Mouse (Mus musculus): ENCODE data around the gene Herc6. TPM values are rescaled to one million over a fixed set of nuclear protein-coding genes. Genes with fewer than 3 reads are reported as not detected.
A peak's percentile ranks its signal among the peaks of the same experiment; 100 is the strongest.
"Not testable (repeated sequence)": the region's sequence is repeated elsewhere in the genome, so short reads cannot be mapped to it uniquely, and the experiment has no call there.

Herc6 gene
- polyA plus RNA-seq, 1 experiment from 2014 or later, result 2.7 TPM

DNA sequence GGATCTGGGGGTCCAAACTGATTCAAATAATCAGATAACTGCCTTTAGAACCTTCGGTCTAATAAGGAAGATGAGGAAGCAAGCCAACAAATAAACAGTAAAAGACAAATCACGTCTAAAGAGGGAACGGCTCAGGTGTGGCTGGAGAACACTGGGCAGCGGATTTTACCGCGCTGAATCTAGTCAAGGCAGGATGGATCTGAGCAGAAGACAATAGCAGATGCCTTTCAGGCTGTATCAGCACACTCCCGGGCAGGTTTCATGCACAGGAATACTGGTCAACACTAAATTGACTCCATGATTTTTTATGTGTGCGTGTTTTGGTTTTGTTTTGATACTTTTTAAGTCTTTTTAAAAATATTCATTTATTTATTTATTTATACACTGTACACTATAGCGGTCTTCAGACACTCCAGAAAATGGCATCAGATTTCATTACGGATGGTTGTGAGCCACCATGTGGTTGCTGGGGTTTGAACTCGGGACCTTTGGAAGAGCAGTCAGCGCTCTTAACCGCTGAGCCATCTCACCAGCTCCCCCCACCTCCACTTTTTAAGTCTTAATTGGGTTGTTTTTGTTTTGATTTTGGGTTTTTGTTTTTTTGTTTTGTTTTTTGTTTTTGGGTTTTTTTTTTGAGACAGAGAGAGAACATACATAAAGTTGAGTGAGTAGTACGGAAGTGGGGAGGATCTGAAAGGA lies 44.7 kb upstream of the Herc6 start:
- no peaks in the 10 kb centered on the region for H3K27me3 ChIP-seq (ENCODE audit: control insufficient read depth, insufficient read depth, low read depth, low read length)
- H3K36me3 ChIP-seq (ENCODE audit: control insufficient read depth, insufficient read depth), result no peaks in the 10 kb centered on the region
- peak overlapping the region; percentile 37; the same call in 1 of the 2 replicates for H3K9ac ChIP-seq (ENCODE audit: low read depth, low read length)
- peak overlapping the region; percentile 72 for H3K4me2 ChIP-seq (ENCODE audit: low read depth, low read length)
- peak overlapping the region; percentile 66 for H3K4me3 ChIP-seq (ENCODE audit: low read depth, low read length)
- H3K9me3 ChIP-seq (replicated peaks; ENCODE audit: control insufficient read depth, low read length), result no peaks in the 10 kb centered on the region
- WGBS (ENCODE audit: insufficient replicate concordance), result 22% methylated on average over 14 of the region's 14 CpGs
- ATAC-seq (ENCODE audit: low read depth), result no peak
- H3K4me1 ChIP-seq (ENCODE audit: control insufficient read depth, low read depth, low read length), result peaks cover 2% of the 10 kb centered on the region
- H3K27ac ChIP-seq (ENCODE audit: low read length), result peak overlapping the region; percentile 83

DNA sequence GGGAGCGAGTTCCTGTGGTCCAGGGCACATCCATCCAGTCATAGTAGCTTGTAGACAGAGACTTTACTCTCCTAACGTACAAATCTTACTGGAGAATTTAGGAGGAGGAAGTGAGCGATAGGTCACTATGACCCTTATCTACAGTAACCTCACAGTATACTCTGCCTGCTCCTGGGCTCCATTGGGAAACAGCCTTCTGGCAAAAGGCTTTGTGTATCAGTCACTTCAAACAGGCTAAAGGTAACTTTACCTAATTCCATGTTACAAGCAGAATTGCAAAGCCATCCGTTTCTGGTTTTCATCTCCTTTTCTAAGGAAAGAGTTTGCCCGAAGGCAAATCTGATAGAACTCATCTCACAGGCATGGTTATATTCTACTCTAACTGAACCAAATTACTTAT lies 42.9 kb upstream of the Herc6 start:
- no peaks in the 10 kb centered on the region for H3K9me3 ChIP-seq (replicated peaks; ENCODE audit: control insufficient read depth, low read length)
- no peak overlapping the region for H3K4me3 ChIP-seq (ENCODE audit: low read depth, low read length)
- H3K9ac ChIP-seq (ENCODE audit: low read depth, low read length), result no peak overlapping the region
- H3K36me3 ChIP-seq (ENCODE audit: control insufficient read depth, insufficient read depth), result no peaks in the 10 kb centered on the region
- H3K27ac ChIP-seq (ENCODE audit: low read length), result peak overlapping the region; percentile 60; the same call in 1 of the 2 replicates
- no peaks in the 10 kb centered on the region for H3K27me3 ChIP-seq (ENCODE audit: control insufficient read depth, insufficient read depth, low read depth, low read length)
- no peak for ATAC-seq (ENCODE audit: low read depth)
- H3K4me1 ChIP-seq (ENCODE audit: control insufficient read depth, low read depth, low read length), result peaks cover 3% of the 10 kb centered on the region
- H3K4me2 ChIP-seq (ENCODE audit: low read depth, low read length), result no peak overlapping the region
- WGBS (ENCODE audit: insufficient replicate concordance), result 53% methylated on average over 5 of the region's 5 CpGs

DNA sequence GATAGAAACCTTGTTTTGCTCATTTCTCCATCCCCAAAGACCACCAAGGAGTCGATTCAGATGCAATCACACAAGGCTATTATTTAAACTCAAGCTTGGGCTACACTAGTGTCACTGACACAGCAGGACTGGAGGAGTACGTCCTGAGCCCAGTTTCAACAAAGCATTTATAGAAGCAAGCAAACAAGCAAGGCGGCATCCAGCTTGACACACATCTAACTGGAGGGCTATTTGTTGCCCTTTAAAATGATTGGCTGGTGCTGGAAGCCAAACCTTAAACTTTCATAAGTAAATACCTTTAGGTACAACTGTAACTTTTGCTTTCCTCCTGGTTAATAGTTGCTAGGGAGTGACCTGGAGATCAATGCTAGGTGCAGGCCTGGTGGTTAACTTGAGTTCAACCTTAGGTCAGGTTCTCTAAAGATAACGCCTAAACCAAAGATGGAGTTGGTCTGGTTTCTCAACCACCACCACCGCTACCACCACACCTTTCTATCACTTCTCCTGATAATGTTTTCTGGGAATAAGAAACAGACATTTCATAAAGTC lies 39.8 kb upstream of the Herc6 start:
- WGBS (ENCODE audit: insufficient replicate concordance), result 53% methylated on average over 5 of the region's 5 CpGs
- H3K27ac ChIP-seq (ENCODE audit: low read length), result no peak overlapping the region
- no peaks in the 10 kb centered on the region for H3K36me3 ChIP-seq (ENCODE audit: control insufficient read depth, insufficient read depth)
- no peaks in the 10 kb centered on the region for H3K9me3 ChIP-seq (replicated peaks; ENCODE audit: control insufficient read depth, low read length)
- no peak overlapping the region for H3K9ac ChIP-seq (ENCODE audit: low read depth, low read length)
- peak; percentile 72 for ATAC-seq (ENCODE audit: low read depth)
- no peaks in the 10 kb centered on the region for H3K27me3 ChIP-seq (ENCODE audit: control insufficient read depth, insufficient read depth, low read depth, low read length)
- no peak overlapping the region for H3K4me2 ChIP-seq (ENCODE audit: low read depth, low read length)
- H3K4me3 ChIP-seq (ENCODE audit: low read depth, low read length), result no peak overlapping the region
- H3K4me1 ChIP-seq (ENCODE audit: control insufficient read depth, low read depth, low read length), result peaks cover 3% of the 10 kb centered on the region

DNA sequence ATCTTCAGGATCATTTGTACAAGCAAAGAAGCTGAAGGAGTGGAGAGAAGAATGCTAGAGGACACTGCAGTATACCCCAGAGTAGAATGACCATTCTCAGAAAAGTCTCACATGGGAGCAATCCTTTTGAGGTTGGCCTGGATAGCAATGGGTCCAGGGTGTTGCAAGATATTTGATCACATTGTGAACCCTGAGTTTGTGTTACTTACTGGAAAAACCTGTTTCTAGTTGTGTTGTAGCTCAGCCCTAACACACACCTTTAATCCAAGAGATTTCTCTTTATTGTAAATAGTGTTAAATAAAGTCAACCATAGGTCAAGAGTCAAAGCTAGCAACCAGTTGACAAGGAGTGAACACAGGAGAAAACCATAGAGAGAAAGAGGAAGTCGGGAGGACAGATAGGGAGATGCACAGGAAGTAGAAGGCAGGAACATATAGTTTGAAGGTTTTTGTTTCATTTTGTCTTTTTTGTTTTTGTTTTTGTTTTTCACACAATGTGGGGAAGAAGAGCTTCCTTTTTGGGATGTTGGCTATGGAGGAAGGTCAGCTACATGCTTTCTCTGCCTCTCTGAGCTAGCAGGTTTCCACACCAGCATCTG lies 39.0 kb upstream of the Herc6 start:
- ATAC-seq (ENCODE audit: low read depth), result no peak
- Histone ChIP-seq H3K36me3 (ENCODE audit: control insufficient read depth, insufficient read depth) (no peaks in the 10 kb centered on the region), H3K4me2 (ENCODE audit: low read depth, low read length) (no peak overlapping the region), H3K27ac (ENCODE audit: low read length) (0 out of 2 replicates have a peak overlapping the region, but pooled peaks have one; percentile 20), H3K9me3 (replicated peaks; ENCODE audit: control insufficient read depth, low read length) (no peaks in the 10 kb centered on the region), H3K4me3 (ENCODE audit: low read depth, low read length) (no peak overlapping the region), H3K27me3 (ENCODE audit: control insufficient read depth, insufficient read depth, low read depth, low read length) (no peaks in the 10 kb centered on the region), H3K4me1 (ENCODE audit: control insufficient read depth, low read depth, low read length) (peaks cover 3% of the 10 kb centered on the region), H3K9ac (ENCODE audit: low read depth, low read length) (no peak overlapping the region)
- 41% methylated on average over 1 of the region's 1 CpGs for WGBS (ENCODE audit: insufficient replicate concordance)

DNA sequence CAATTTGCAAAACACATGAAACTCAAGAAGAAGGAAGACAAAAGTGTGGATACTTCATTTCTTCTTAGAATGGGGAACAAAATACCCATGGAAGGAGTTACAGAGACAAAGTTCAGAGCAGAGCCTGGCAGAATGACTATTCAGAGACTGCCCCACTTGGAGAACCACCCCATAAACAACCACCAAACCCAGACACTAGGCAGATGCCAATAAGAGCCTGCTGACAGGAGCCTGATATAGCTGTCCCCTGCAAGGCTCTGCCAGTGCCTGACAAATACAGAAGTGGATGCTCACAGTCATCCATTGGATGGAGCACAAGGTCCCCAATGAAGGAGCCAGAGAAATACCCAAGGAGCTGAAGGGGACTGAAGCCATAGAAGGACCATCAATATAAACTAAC lies 37.2 kb upstream of the Herc6 start:
- not testable (repeated sequence) for H3K9ac ChIP-seq (ENCODE audit: low read depth, low read length); H3K4me3 ChIP-seq (ENCODE audit: low read depth, low read length); H3K9me3 ChIP-seq (replicated peaks; ENCODE audit: control insufficient read depth, low read length); H3K27ac ChIP-seq (ENCODE audit: low read length); H3K4me1 ChIP-seq (ENCODE audit: control insufficient read depth, low read depth, low read length); H3K4me2 ChIP-seq (ENCODE audit: low read depth, low read length); ATAC-seq (ENCODE audit: low read depth); H3K27me3 ChIP-seq (ENCODE audit: control insufficient read depth, insufficient read depth, low read depth, low read length); H3K36me3 ChIP-seq (ENCODE audit: control insufficient read depth, insufficient read depth)

DNA sequence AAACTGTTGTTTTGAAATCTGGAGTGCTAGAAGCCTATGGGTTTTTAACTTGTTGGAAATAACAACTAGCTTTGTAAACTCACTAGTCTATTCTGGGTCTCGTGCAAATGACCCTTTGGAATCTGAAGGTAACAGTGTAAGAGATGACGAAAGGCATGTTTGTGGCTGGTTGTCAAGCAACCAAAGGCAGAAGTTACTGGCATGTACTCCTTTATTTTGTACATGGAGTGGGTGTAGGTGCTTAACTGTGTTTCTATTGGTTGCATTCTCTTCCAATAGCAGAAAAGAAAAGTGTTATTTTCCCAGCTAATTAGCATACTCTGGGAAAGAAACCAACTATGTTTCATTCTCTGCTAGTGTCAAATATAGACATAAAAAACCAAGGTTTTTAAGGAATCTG lies 35.9 kb upstream of the Herc6 start:
- 35% methylated on average over 2 of the region's 2 CpGs for WGBS (ENCODE audit: insufficient replicate concordance)
- Histone ChIP-seq H3K36me3 (ENCODE audit: control insufficient read depth, insufficient read depth) (no peaks in the 10 kb centered on the region), H3K4me3 (ENCODE audit: low read depth, low read length) (no peak overlapping the region), H3K27me3 (ENCODE audit: control insufficient read depth, insufficient read depth, low read depth, low read length) (no peaks in the 10 kb centered on the region), H3K9ac (ENCODE audit: low read depth, low read length) (no peak overlapping the region), H3K9me3 (replicated peaks; ENCODE audit: control insufficient read depth, low read length) (no peaks in the 10 kb centered on the region), H3K4me1 (ENCODE audit: control insufficient read depth, low read depth, low read length) (peaks cover 3% of the 10 kb centered on the region), H3K4me2 (ENCODE audit: low read depth, low read length) (no peak overlapping the region), H3K27ac (ENCODE audit: low read length) (no peak overlapping the region)
- peak; percentile 81 for ATAC-seq (ENCODE audit: low read depth)

DNA sequence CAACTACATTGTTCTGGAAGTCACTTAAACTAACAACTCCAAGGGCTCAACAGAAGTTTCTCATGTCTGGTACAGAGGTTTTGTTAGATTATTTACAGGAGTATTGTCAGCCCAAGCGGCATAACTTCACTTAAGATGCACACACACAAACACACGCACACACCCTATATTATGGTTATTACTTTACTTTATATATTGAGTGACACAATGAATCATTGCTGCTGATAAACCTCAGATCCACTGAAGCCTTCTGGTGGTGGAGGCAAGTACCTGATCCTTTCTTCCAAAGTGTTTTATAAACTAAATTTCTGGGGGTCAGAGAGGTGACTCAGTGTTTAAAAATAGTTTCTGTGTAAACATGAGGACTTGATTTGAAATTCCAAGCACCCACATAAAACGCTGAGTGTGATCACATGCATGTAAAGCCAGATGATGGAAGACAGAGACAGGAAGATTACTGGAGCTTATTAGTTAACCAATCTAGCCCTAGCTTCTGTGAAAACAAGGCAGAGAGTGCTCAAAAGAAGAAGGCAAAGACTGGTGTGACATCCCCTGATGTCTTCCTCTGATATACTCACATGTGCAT lies 29.5 kb upstream of the Herc6 start:
- Histone ChIP-seq H3K4me3 (ENCODE audit: low read depth, low read length) (no peak overlapping the region), H3K9me3 (replicated peaks; ENCODE audit: control insufficient read depth, low read length) (no peaks in the 10 kb centered on the region), H3K36me3 (ENCODE audit: control insufficient read depth, insufficient read depth) (no peaks in the 10 kb centered on the region), H3K4me2 (ENCODE audit: low read depth, low read length) (no peak overlapping the region), H3K9ac (ENCODE audit: low read depth, low read length) (no peak overlapping the region), H3K4me1 (ENCODE audit: control insufficient read depth, low read depth, low read length) (no peaks in the 10 kb centered on the region), H3K27ac (ENCODE audit: low read length) (no peak overlapping the region), H3K27me3 (ENCODE audit: control insufficient read depth, insufficient read depth, low read depth, low read length) (no peaks in the 10 kb centered on the region)
- WGBS (ENCODE audit: insufficient replicate concordance), result 57% methylated on average over 3 of the region's 3 CpGs
- no peak for ATAC-seq (ENCODE audit: low read depth)

DNA sequence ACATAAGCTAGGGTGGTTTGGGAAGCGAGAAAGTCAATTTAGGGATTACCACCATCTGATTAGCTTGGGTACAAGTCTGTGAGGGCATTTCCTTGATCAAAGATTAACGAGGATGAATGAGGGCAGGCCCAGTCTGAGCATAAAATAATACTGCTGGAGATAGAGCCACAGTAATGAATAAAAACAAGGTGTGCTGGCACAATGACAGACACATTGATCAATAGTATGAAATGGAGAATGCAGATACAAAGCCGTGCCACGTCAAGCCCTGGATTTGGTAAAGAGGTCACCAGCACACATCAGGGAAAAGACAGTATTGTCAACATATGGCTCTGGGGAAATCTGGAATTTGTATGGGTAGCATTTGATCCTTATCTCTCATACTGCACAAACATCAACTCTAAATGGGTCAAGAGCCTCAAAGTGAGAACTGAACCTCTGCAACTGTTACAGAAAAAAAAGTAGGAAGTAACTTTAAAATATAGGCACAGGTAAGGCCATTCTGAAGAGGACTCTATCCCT lies 22.9 kb upstream of the Herc6 start:
- Histone ChIP-seq H3K27ac (ENCODE audit: low read length) (no peak overlapping the region), H3K4me2 (ENCODE audit: low read depth, low read length) (no peak overlapping the region)

DNA sequence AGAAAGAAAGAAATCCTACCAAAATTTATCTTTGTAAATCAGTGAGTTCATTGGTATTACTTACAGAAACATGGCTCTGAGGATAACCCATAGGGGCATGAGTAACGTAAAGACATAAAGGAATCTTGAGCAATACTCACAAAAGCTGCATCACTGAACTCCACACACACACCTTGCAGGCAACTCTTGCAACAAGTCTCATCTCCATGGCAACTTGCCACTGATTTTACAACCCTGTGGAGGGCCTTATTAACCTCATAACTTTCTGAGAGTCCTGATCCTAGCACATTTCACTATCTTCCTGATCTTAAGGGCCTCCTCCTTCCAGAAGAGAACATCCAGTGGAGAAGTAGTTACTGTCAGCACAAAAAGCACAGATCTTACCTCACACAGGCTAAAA lies 17.3 kb upstream of the Herc6 start:
- WGBS (ENCODE audit: insufficient replicate concordance), result 59% methylated on average over 1 of the region's 1 CpGs
- ATAC-seq (ENCODE audit: low read depth), result no peak
- H3K27ac ChIP-seq (ENCODE audit: low read length), result no peak overlapping the region
- no peaks in the 10 kb centered on the region for H3K36me3 ChIP-seq (ENCODE audit: control insufficient read depth, insufficient read depth)
- no peak overlapping the region for H3K4me2 ChIP-seq (ENCODE audit: low read depth, low read length)
- H3K9ac ChIP-seq (ENCODE audit: low read depth, low read length), result no peak overlapping the region
- H3K4me1 ChIP-seq (ENCODE audit: control insufficient read depth, low read depth, low read length), result no peaks in the 10 kb centered on the region
- no peak overlapping the region for H3K4me3 ChIP-seq (ENCODE audit: low read depth, low read length)
- H3K27me3 ChIP-seq (ENCODE audit: control insufficient read depth, insufficient read depth, low read depth, low read length), result no peaks in the 10 kb centered on the region
- H3K9me3 ChIP-seq (replicated peaks; ENCODE audit: control insufficient read depth, low read length), result no peaks in the 10 kb centered on the region

More for the DNA sequence above, 22.9 kb upstream of the Herc6 start:
- H3K9ac ChIP-seq (ENCODE audit: low read depth, low read length), result no peak overlapping the region
- no peaks in the 10 kb centered on the region for H3K4me1 ChIP-seq (ENCODE audit: control insufficient read depth, low read depth, low read length)
- ATAC-seq (ENCODE audit: low read depth), result 0 out of 2 replicates have a peak, but pooled peaks have one; percentile 11
- no peaks in the 10 kb centered on the region for H3K27me3 ChIP-seq (ENCODE audit: control insufficient read depth, insufficient read depth, low read depth, low read length)
- H3K9me3 ChIP-seq (replicated peaks; ENCODE audit: control insufficient read depth, low read length), result no peaks in the 10 kb centered on the region
- 53% methylated on average over 4 of the region's 4 CpGs for WGBS (ENCODE audit: insufficient replicate concordance)
- H3K4me3 ChIP-seq (ENCODE audit: low read depth, low read length), result no peak overlapping the region
- H3K36me3 ChIP-seq (ENCODE audit: control insufficient read depth, insufficient read depth), result no peaks in the 10 kb centered on the region
